In genomic region chr6:24530711-24531420, GRCm38 (mm10) we compare ENCODE assay signal across 8 mouse cellular contexts. TPM values are rescaled to one million over a fixed set of nuclear protein-coding genes. Genes with fewer than 3 reads are reported as not detected.
DNase-seq lines count a peak whose midpoint lies in the region; ATAC-seq and TF ChIP-seq lines count a peak whose summit lies in the region.

No protein-coding gene starts in this region.

- H3K9me3 ChIP-seq in heart, embryonic 13.5 days, result no peaks in the 10 kb centered on the region
- no peaks in the 10 kb centered on the region for H3K9me3 ChIP-seq in liver, embryonic 16.5 days (replicated peaks; ENCODE audit: control insufficient read depth, low read length)

- peak overlapping the region; percentile 50 for H3K4me3 ChIP-seq in gastrocnemius, adult 2 months
- peak overlapping the region; percentile 40 for H3K4me3 ChIP-seq in heart, embryonic 13.5 days
- no peak overlapping the region for H3K4me3 ChIP-seq in liver, embryonic 16.5 days (ENCODE audit: low read depth, low read length)

- intact Hi-C loops in gastrocnemius, adult 2 months (cut with DNase I), result loop anchor here (1.0 to 5.0 kb wide), 4 partner anchors 36 to 191 kb away; no protein-coding TSS in a partner anchor

- H3K4me1 ChIP-seq in heart, embryonic 13.5 days, result peaks cover 38% of the 10 kb centered on the region
- peaks cover 8% of the 10 kb centered on the region; the same call in 1 of the 2 replicates for H3K4me1 ChIP-seq in liver, embryonic 16.5 days (ENCODE audit: control insufficient read depth, low read depth, low read length)

- TF ChIP-seq CTCF in gastrocnemius, adult 2 months (IDR thresholded peaks at IDR 0.05), result no peak

- peak overlapping the region; percentile 68 for H3K4me2 ChIP-seq in heart, embryonic 13.5 days
- H3K4me2 ChIP-seq in liver, embryonic 16.5 days (ENCODE audit: low read depth, low read length), result peak overlapping the region; percentile 43

- H3K27me3 ChIP-seq in heart, embryonic 13.5 days (replicated peaks), result no peaks in the 10 kb centered on the region
- no peaks in the 10 kb centered on the region for H3K27me3 ChIP-seq in liver, embryonic 16.5 days (ENCODE audit: control insufficient read depth, insufficient read depth, low read depth, low read length)

- no peak for ATAC-seq in heart, embryonic 13.5 days (ENCODE audit: extremely low read depth, insufficient number of reproducible peaks, low FRiP score, low TSS enrichment)
- no peak for ATAC-seq in liver, embryonic 16.5 days (ENCODE audit: low read depth)
- no peak for ATAC-seq in activated CD4-positive, CD25-positive, alpha-beta regulatory T cell, adult 4 months

- no peaks in the 10 kb centered on the region; the same call in 1 of the 2 replicates for H3K36me3 ChIP-seq in heart, embryonic 13.5 days
- no peaks in the 10 kb centered on the region for H3K36me3 ChIP-seq in liver, embryonic 16.5 days (ENCODE audit: control insufficient read depth, insufficient read depth)

- peak overlapping the region; percentile 82 for H3K27ac ChIP-seq in gastrocnemius, adult 2 months
- H3K27ac ChIP-seq in heart, embryonic 13.5 days (replicated peaks), result peak overlapping the region; percentile 71
- H3K27ac ChIP-seq in liver, embryonic 16.5 days (ENCODE audit: low read length), result no peak overlapping the region

- H3K9ac ChIP-seq in heart, embryonic 13.5 days, result peak overlapping the region; percentile 69
- no peak overlapping the region for H3K9ac ChIP-seq in liver, embryonic 16.5 days (ENCODE audit: low read depth, low read length)

- 20% methylated on average over 11 of the region's 11 CpGs for WGBS in heart, embryonic 13.5 days
- WGBS in liver, embryonic 16.5 days (ENCODE audit: insufficient replicate concordance), result 44% methylated on average over 11 of the region's 11 CpGs

- peak; percentile 45 for DNase-seq in gastrocnemius, adult 2 months
- DNase-seq in gastrocnemius, postnatal 10 days, result no peak
- DNase-seq in brain, adult 2 months (ENCODE audit: low read depth, low spot score), result peak; percentile 29
- no peak for DNase-seq in adrenal gland, adult 2 months
- DNase-seq in spleen, adult 12 weeks (ENCODE audit: low spot score), result no peak

RNA-seq across cellular contexts. Expression of gene Asb15, which starts 2.9 kb away (rescaled TPM):
- total RNA-seq in gastrocnemius, adult 2 months (2021), result 10 to 100 TPM; 34.9 to 54.5 TPM
- total RNA-seq in gastrocnemius, postnatal 10 days (2021), result 1 to 10 TPM; 2.8 to 3.3 TPM
- 0.14 and 0.16 TPM in 2 replicates for polyA plus RNA-seq in heart, embryonic 13.5 days (2015; fragmentation: Nextera tagmentation; extraction: Ambion mirVana)
- 0.04 TPM in 1 of 2 replicates, not detected in the other for polyA plus RNA-seq in liver, embryonic 16.5 days (2015; fragmentation: Nextera tagmentation; extraction: Ambion mirVana)
- polyA plus RNA-seq in activated CD4-positive, CD25-positive, alpha-beta regulatory T cell, adult 4 months (2017; shearing (Covaris generic)), result not detected
- not detected for total RNA-seq in adrenal gland, adult 2 months (2021)
- not detected in 2 replicates for polyA plus RNA-seq in adrenal gland, adult 2 months (2012; rRNA removed)

RNA-seq across cellular contexts. Expression of gene Ndufa5, which starts 3.1 kb away (rescaled TPM):
- total RNA-seq in gastrocnemius, adult 2 months (2021), result 100 to 1,000 TPM; 579 to 752 TPM
- 100 to 1,000 TPM; 486 to 517 TPM for total RNA-seq in gastrocnemius, postnatal 10 days (2021)
- polyA plus RNA-seq in heart, embryonic 13.5 days (2015; fragmentation: Nextera tagmentation; extraction: Ambion mirVana), result 619 and 704 TPM in 2 replicates
- 175 and 193 TPM in 2 replicates for polyA plus RNA-seq in liver, embryonic 16.5 days (2015; fragmentation: Nextera tagmentation; extraction: Ambion mirVana)
- polyA plus RNA-seq in activated CD4-positive, CD25-positive, alpha-beta regulatory T cell, adult 4 months (2017; shearing (Covaris generic)), result 100 to 1,000 TPM; 167 to 191 TPM
- total RNA-seq in adrenal gland, adult 2 months (2021), result 100 to 1,000 TPM; 305 to 386 TPM
- 0.34 and 0.90 TPM in 2 replicates for polyA plus RNA-seq in adrenal gland, adult 2 months (2012; rRNA removed)

RNA-seq across cellular contexts. Expression of gene Iqub, which starts 16.0 kb away (rescaled TPM):
- under 1 TPM; 0.15 to 0.22 TPM for total RNA-seq in gastrocnemius, adult 2 months (2021)
- under 1 TPM in 1 of 2 experiments, not detected in 1; 0.07 TPM for total RNA-seq in gastrocnemius, postnatal 10 days (2021)
- polyA plus RNA-seq in heart, embryonic 13.5 days (2015; fragmentation: Nextera tagmentation; extraction: Ambion mirVana), result 0.27 and 0.31 TPM in 2 replicates
- 0.04 TPM in 1 of 2 replicates, not detected in the other for polyA plus RNA-seq in liver, embryonic 16.5 days (2015; fragmentation: Nextera tagmentation; extraction: Ambion mirVana)
- not detected for polyA plus RNA-seq in activated CD4-positive, CD25-positive, alpha-beta regulatory T cell, adult 4 months (2017; shearing (Covaris generic))
- total RNA-seq in adrenal gland, adult 2 months (2021), result under 1 TPM; 0.09 to 0.14 TPM
- 0.04 TPM in 1 of 2 replicates, not detected in the other for polyA plus RNA-seq in adrenal gland, adult 2 months (2012; rRNA removed)

Comparison
In these comparisons a context has a peak if more than half of its experiments do, and no peak if none do; other contexts are left out.
1. DNase-seq: peak in gastrocnemius, adult 2 months (single experiment) and brain, adult 2 months (single experiment); none in gastrocnemius, postnatal 10 days (single experiment), adrenal gland, adult 2 months (single experiment) and spleen, adult 12 weeks (single experiment).
2. RNA of gene Ndufa5, which starts 3.1 kb away (polyA plus RNA-seq): 619 to 704 TPM in heart, embryonic 13.5 days, 167 to 191 TPM in activated CD4-positive, CD25-positive, alpha-beta regulatory T cell, adult 4 months and 175 to 193 TPM in liver, embryonic 16.5 days; 0.34 to 0.90 TPM in adrenal gland, adult 2 months; every median in the first group is over 10 times any median in the second.